Mouse (Mus musculus) adrenal gland (tissue): Measurements from ENCODE around the gene Tm9sf1.

ENCODE experiments used
- intact Hi-C: fragments of 180-260 bp; cut with DNase I; formaldehyde crosslinking; loops from one replicate; pipeline ENCODE4 v1.15.1; 2025

The Tm9sf1 gene

GRCm38 (mm10) chr14:55592226-55592625 lies 51.4 kb downstream of the Tm9sf1 start:
- intact Hi-C loops: no loop called here

- intact Hi-C loops: no loop called here
Observed at GRCm38 (mm10) chr14:55591331-55591891, 52.2 kb downstream of the Tm9sf1 start, which contains the start of gene Rnf31. Gene Rnf31 (plus strand): TSS chr14:55591708.

DNA sequence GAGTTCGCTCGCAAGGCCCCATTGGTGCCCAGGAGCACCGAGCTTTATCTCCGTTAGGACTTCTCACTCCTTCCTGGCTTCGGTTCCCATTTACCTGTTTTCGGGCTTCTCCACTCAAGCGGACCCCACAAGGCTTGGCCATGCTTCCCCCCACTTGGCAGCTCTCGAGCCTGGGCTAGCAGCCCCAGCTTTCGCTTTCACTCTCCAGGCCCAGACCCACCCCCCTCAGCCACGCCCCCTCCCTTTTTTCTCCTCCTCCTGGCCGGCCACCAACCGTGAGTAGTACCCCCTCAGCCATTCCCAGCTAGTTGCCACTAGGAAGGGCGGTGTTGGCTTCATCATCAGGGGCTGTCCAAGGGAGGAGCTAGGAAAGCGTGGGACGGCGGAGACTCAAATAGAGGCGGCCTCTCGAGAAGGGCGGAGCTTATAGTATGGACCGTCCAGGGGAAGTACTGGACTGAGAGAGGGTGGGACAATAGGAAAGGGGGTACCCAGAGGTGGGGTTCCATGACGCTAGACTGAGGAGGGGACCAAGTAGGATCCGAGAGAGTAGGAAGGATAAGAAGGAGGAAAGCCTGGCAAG lies 52.8 kb downstream of the Tm9sf1 start, which contains the start of gene Psme2:
Gene Psme2, minus strand, starts transcription at position 366 of the 583 bp plus-strand sequence.
- intact Hi-C loops: no loop called here

DNA sequence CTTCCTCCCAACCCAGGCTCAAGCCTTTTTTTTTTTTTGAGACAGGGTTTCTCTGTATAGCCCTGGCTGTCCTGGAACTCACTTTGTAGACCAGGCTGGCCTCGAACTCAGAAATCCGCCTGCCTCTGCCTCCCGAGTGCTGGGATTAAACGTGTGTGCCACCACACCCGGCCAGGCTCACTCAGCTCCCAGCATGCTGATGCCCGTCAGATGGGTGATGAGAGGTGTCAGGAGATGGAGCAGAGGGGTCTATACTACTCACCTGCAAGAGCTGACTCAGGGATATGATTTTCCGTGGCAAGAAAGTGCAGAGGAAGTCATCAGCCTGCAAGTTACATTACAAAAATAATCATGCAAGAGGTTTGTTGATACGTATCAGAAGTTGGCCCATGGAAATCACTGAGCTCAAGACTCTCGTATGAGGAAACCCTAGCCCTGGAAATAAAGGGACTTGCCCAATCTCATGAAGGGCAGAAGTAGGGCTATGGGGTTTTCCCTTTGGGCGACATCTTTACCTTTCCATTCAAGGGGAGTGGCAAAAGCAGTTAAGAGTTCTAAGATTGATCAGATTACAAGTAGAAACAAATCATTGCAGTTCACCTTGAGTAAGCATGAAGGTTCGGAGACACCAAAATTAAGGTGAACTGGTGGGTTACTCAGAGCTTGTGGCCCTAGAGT lies 53.7 kb downstream of the Tm9sf1 start:
- intact Hi-C loops: no loop called here

DNA sequence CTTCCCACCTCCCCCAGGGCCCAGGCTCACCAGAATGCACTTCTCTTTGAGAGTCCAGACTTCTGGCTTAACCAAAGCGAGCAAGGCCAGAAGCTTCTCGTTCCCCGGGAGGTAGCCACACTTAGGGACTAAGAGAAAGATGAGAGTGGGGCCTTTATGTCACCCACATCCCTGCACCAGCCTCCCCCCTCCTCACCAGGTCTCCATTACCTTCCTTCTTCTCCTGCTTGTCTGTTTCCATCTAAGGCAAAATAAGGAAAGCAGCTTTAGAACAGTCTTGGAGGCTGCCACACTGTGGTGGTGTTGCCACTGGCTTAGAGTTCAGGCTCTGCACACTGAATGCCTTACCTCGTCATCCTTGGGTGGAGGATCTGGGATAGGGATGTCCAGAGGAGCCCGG lies 54.3 kb downstream of the Tm9sf1 start:
- intact Hi-C loops: no loop called here

DNA sequence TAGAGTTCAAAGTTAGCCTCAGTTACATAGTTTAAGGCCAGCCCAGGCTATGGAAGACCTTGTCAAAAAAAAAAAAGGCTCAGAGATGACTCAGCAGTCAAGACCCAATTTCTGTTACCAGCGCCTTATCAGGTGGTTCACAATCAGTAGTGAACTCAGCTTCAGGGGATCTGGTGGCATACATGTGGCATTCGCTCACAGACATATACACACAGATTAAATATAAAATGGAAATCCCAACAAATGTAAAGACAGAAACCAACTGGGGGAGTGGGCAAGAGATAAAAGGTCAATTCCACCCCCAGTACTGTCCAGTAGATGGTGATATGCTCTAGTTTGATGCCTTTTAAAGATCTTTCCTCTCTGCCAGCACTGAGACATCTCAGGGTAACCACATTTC lies 57.5 kb downstream of the Tm9sf1 start:
- intact Hi-C loops: no loop called here
